Mouse (Mus musculus) adrenal gland, postnatal 0 days (tissue): ENCODE results near the gene Ccdc171. TPM values are rescaled to one million over a fixed set of nuclear protein-coding genes. Genes with fewer than 3 reads are reported as not detected.

ENCODE experiments used
- polyA plus RNA-seq: library from polyadenylated mRNA; unstranded; fragments of >200 nt; fragmentation: Nextera tagmentation; extraction: Ambion mirVana; gene quantifications from 2 replicates; pipeline ENCODE4 v1.2.1, GENCODE M21; 2015

Gene Ccdc171
- polyA plus RNA-seq, result 2.7 and 3.5 TPM in 2 replicates

GRCm38 (mm10) chr4:83524843-83525689 is at the start of gene Ccdc171:
Gene Ccdc171, plus strand, starts transcription at chr4:83525545.

DNA sequence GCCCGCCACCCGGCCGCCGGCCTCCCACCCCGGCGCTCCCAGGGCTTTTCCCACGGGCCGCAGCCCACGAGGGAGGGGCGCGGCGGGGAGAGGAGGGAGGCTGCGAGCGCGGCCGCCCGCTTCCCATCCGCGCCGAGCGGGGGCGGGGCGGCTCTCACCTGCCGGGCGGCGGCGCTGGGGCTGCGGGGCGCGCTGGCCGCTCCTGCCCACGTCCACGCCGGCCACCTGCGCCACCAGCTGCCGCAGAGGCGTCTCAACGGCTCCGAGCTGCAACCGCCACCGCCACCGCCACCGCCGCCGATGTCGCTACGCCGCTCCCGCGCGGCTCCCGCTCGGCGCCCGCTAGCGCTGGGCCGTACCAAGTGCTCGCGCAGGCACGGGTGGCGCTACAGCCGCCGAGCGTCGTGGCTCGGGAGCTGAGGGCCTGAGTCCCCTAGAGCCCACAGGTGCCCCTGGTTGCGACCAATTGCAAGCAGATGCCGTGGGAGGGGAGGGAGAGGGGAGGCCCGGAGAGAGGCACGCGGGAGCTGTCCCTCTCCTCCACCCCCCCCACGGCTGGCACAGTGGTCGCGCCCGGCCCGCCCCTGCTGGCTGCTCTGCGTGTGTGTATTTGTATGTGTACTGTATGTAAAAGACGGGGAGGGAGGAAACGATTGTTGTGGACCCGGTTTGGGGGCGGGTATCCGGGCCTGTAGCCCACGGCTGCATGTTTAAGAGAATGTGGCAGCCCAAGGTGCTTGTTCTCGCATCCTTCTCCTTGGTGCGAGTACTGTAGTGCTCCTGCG is 39.0 kb upstream of the Ccdc171 start, which contains the start of gene Psip1:
TSS of gene Psip1 (minus strand) at position 343 of the 785 bp plus-strand sequence.

Other genes with a start within 250 kb of the Ccdc171 start
- gene Ttc39b, start 201.3 kb upstream of the Ccdc171 start, polyA plus RNA-seq, result 4.6 and 4.8 TPM in 2 replicates
- gene Snapc3, start 107.8 kb upstream of the Ccdc171 start, polyA plus RNA-seq, result 19.6 and 20.0 TPM in 2 replicates
- 93.0 and 105 TPM in 2 replicates for gene Psip1, start 39.1 kb upstream of the Ccdc171 start, polyA plus RNA-seq